Mouse (Mus musculus) ovary, adult 18-20 months (tissue): ENCODE measurements around the gene Olfr648.
A peak's percentile ranks its signal among the peaks of the same experiment; 100 is the strongest.

Experiments
- DNase-seq: peaks from one replicate; pipeline ENCODE4 v3.0.0; 2022; ENCODE audit warnings: low spot score, mixed read lengths

Gene Olfr648

GRCm38 (mm10) chr7:104183292-104183691 lies at the start of gene Olfr648:
Gene Olfr648, minus strand, starts transcription at chr7:104183392.
- DNase-seq: no peak

DNA sequence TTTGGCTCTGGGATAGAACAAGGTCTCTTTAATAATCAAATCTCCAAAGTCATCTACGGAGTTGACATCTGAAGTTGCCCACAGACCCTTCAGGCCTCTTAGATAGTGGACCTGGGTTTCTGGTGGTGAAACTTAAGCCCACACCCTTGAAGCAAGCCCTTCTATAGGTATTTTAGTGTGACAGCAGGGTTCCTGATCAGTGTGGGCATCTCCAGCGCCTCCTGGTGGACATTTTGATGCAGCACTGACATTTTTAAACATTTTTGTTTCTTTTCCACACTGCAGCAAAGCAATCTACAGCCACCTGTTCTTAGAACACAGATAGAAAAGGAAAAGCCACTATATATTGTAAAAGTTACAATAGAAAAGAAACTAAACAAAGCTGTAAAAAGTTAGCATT lies 48.0 kb upstream of the Olfr648 start:
- no peak for DNase-seq

DNA sequence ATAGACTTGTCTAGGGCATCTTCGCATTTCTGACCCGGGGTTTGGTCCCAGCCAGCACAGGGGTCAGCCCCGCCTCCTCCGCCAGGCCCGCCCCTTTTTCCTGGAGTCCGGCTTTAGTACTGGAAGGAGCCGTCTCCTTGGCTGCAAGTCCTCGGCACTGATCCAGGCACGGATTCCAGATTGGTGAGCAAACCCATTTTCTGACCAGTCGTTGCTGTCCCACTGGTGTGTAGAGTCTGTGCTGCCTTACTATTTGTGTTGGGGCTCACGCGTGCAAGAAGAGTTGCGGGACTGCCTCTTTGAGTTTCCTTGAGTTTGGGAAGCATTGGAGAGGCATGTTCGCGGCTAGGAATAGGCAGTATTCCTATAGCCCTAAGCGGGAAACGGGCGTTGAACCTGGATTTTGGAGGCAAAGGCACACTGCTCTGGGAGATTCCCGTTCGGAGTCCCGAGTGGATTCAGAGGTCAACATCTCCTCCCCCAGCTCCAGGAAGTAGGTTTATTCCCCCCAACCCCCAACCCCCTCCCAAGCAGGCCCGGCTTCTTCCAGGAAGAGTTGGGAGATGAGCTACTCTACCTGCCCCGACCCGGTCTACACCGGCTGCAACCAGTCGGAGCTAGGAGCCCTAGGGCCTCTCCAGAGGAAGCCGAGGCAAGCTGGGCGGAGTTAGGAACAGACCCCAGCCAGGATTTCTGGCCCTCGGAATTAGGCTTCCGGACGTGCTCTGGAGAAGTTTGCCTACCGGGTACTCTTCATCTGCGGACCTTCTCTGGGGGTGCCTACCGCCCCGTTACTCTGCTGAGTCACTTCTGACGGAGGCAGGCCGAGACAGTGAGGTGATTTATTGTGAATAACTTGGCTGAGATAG lies 35.7 kb upstream of the Olfr648 start, which contains the start of gene Trim6:
Gene Trim6 (plus strand): TSS at position 93 of the 869 bp plus-strand sequence.
- peak; percentile 71 for DNase-seq

- no peak for DNase-seq
Observed at GRCm38 (mm10) chr7:104217881-104218280, 34.7 kb upstream of the Olfr648 start.

GRCm38 (mm10) chr7:104216011-104216535 lies 32.9 kb upstream of the Olfr648 start:
- DNase-seq: no peak

- no peak for DNase-seq
Observed at GRCm38 (mm10) chr7:104206197-104206596, 23.0 kb upstream of the Olfr648 start.

DNA sequence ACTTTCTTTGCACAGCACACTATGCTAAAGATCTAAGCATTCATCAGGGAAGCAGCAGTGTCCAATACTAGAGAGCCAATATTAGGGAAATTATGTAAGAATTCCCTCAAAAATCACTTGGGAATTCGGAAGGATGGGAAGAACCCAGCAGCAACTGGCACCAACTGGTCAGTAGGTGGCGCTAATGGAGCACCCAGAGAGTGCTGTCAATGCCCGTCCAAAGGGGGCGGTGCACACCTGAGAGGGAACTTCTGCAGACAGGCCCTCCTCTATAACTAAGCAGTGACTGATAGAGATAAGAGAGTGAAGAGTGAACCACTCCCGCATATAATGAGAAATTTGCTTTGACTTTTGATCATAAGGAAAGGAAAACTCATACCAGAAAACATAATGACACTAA lies 16.6 kb upstream of the Olfr648 start:
- DNase-seq: peak; percentile 12

- DNase-seq: no peak
Observed at GRCm38 (mm10) chr7:104195885-104196284, 12.7 kb upstream of the Olfr648 start, which contains the start of gene Olfr649. Gene Olfr649, minus strand, starts transcription at chr7:104195985.

DNA sequence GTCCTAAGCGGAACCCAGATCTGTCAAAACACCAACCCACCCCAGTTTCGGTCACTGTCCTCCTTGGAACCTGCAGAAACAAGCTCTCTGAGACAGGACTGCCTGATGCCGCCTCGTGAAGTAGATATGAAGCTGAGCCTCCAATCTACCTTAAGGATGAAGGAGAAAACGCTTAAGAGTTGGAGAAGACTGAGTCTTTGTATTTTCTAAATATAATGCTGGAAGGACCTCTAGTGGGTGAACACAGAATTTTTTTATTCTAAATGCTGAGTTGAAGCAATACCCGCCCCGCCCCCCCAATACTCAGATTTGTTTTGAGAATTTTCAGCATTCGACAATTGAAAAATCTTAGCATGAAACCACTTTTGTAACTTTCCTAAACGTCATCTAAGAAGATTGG lies 8.1 kb upstream of the Olfr648 start:
- DNase-seq: no peak

DNA sequence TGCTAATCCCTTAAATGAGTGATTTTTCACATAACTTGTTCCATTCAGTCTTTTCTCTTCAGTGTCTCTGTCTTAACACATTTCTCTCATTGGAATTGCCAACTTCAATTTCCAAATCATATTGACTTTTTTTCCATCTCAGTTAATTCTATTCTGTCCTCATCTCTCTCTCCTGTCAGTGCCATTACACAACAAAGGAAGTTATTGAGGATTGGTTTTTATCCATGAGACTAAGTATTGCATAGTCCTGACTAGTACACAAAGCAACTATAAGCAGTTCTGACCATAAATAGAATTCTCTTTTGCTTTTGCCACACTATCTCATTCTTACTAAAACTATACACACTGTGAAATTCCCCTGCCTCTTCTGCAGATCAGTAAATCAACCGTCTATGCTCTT lies 4.1 kb downstream of the Olfr648 start:
- no peak for DNase-seq

GRCm38 (mm10) chr7:104178422-104179054 lies 4.7 kb downstream of the Olfr648 start:
- no peak for DNase-seq

- no peak for DNase-seq
Observed at GRCm38 (mm10) chr7:104175085-104175484, 8.1 kb downstream of the Olfr648 start.

- no peak for DNase-seq
Observed at GRCm38 (mm10) chr7:104169634-104170204, 13.5 kb downstream of the Olfr648 start.

DNA sequence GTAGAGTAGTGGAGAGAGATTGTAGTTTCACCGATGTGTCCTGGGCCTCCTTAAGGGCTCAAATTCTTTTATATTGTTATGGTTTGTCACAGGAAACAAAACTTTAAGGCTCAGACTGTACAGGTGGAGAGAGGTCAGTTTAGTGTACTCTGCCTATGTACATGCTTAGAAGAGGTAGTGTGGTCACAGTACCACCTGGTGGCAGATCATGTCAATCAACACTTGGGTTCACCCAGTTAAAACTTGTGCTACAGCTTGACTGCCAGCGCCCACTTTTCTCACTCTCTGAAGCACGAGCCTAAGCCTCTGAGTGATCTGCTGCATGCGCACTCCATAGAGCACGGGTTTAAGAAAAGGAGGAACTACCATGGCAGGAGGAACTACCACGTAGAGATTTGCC lies 16.1 kb downstream of the Olfr648 start:
- DNase-seq: no peak

DNA sequence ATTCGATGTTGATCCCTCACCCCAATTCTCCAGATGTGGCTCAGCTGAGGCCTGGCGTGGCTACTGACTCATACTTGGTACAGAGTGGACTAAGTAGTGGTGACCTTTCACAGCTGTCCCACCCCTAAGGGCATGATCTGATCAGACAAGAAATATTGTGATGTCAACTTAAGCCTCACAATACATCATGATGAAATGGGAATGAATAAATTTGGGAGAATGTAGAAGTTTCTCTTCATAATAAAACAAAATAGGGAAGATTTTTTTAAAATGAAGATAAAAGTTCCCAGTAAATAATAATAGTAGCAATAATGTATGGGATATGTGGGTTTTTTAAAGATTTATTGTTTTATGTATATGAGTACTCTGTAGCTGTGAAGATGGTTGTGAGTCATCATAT lies 32.7 kb downstream of the Olfr648 start, which contains the start of gene Ubqlnl:
Gene Ubqlnl (minus strand): TSS at position 101 of the 400 bp plus-strand sequence.
- no peak for DNase-seq

- DNase-seq: no peak
Observed at GRCm38 (mm10) chr7:104143179-104143578, 40.0 kb downstream of the Olfr648 start, which contains the start of gene Ubqln3. Gene Ubqln3, minus strand, starts transcription at chr7:104143279.

- DNase-seq: no peak
Observed at GRCm38 (mm10) chr7:104137305-104137704, 45.9 kb downstream of the Olfr648 start, which contains the start of gene Olfr643. Gene Olfr643, minus strand, starts transcription at chr7:104137405.

DNA sequence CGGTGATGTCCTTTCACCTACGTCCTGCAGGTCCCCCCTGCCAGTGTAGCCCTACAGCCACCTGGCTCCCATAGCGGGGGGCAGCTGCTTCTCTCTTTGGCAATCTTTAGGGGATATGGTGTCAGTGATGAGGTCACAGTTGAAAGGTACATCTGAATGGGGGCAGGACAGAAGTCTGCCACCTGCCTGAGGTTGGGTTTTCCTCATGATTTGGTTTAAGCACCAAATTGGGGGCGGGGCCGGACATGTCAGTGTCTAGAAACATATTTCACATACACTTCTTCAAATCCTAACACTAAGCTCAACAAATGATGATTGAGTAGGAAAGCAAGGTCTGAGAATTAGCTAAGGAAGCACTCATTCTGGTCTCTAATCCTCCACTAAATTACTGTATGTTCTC lies 53.5 kb downstream of the Olfr648 start, which contains the start of gene Ubqln5:
Gene Ubqln5 (minus strand): TSS at position 101 of the 400 bp plus-strand sequence.
- DNase-seq: no peak
